Mouse (Mus musculus): ENCODE measurements around the gene Elmsan1. TPM values are rescaled to one million over a fixed set of nuclear protein-coding genes. Genes with fewer than 3 reads are reported as not detected.

The Elmsan1 gene
- total RNA-seq, 2 experiments from 2014 or later = 15.6 to 18.5 TPM

DNA sequence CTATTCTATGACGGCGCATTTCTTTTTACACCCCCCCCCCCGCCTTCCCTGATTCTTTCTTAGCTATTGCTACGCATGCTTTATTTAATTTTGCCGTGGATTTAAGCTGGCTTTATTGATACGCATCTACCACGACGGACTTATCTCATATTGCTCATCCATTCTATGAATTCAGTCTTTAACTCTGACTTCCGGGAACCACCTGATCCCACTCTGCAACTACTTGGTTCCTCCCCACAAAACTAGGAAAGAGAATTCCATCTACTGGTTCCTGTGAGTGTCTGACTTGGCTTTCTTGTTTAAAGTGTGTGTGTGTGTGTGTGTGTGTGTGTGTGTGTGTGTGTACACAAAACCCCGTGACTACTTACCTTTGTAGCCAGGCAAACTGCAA lies 70.1 kb downstream of the Elmsan1 start:
- no peak for DNase-seq

DNA sequence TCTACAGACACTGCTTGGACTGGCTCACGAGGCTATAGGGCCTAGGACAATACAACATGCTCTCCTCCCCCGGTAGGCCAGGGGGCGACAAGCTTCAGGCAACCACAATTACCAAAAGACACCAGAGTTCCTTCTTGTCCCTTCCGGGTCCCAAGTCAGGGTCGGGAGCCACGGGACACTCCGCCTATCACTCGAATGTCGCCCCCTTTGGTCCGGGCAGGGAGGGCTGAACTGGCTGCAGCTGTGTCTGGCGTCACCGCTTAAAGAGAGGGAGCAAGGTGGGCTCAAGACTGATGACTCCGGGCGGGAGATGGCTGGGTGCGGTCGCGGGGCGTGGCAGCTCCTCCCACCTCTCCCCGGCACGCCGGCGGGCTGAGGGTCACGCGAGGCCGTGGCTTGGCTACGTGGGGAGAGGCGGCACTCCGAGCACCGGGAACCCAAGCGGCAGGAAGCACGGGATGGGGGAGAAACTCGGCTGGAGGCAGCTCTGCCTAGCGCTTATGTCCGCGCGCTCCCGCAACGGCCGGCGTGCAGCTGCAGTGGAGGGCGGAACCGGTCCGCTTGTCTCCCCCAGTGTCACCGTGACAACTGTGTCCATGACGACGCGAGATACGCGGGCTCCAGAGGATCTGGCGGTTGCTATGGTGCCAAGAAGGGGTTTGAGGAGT lies 70.6 kb downstream of the Elmsan1 start, which contains the start of gene Pnma1:
TSS of gene Pnma1 (minus strand) at position 536 of the 668 bp plus-strand sequence.
- peak; percentile 67 for DNase-seq

DNA sequence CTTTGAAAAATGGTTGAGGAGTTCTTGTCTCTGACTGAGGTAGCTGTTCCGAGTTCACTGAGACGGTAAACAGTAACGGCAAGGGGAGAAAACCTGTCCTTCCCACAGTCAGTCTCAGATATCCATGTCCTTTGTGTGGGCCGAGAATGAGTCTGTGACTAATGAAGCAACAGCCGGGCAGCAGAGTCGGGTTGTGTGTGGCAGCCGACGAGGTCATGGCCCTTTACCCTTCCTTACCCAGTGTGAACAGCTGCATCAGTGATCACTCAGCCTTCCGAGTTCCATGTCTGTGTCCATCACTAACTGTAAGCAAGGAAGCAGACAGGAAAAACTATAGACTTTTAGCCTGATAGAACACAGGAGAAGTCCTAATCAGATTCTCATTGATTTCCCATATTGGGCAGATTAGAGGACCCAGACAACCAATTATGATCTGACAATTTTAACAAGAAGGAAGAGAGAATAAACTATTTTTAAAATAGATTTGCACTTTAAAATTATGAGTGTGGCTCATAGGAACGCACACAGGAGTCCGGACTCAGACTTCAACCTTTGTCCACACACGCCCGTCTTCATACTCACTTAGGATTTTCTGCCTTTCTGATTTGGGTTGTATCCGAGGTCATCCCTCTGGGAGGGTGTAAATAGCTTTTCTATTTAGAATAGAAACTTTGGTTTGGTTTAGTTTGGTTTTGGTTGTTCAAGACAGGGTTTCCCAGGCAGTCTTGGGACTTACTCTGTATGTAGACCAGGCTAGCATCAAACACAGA lies 76.2 kb downstream of the Elmsan1 start:
- no peak for DNase-seq

DNA sequence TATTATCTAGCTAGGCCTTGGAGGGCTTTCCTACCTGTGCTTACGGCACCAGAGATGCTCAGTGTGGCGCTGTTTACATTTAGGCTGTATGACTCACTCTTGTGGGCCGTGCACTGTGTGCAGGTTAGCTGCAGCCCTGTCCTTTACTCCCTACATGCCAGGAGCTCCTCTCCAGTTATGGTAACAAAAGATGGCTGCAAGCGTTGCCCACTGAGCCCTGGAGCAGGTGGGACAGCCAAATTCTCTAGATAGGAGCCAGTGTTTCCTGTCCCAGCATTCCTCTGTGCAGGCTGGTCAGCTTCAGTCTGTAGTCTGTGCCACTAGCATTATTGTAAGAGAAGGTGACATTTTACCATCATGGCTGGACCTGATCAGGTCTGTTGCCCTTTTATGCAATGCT lies 77.4 kb downstream of the Elmsan1 start:
- no peak for DNase-seq

DNA sequence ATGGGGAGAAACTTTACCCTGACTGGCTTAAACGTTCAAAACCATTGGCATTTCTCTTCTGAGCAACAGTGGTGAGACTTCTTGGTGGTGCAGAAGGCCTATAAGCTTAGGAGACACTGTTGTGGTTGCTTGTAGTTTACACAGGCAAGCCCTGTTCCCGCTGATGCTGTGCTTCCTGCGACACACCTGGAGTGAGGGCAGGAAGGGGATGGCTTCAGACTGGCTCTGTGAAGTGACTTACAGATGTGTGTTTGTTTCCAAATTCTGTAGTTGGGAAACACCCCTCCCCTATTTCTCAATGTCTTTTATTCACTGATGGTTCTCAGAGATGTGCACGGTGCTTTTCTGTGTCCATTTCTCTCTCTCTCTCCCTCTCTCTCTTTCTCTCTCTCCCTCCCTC lies 78.5 kb downstream of the Elmsan1 start:
- no peak for DNase-seq

DNA sequence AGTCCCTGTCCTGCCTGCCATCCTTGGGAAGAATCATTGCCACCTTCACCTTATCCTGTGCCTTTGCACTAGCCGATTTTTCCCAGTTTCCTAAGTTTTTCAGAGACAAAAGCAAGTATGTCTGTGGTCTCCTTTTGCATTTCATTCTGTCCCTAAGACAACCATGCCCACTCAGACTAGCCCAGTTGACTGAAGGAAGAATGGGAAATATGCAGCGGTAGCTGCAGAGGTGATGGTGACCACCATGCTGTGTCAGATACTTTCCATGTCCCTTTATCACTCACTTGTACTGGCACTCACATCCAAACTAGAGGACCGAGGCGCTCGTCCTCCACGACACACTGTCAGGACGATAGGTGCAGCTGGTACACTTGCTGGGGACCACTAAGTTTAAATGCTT lies 81.5 kb downstream of the Elmsan1 start:
- DNase-seq = no peak

DNA sequence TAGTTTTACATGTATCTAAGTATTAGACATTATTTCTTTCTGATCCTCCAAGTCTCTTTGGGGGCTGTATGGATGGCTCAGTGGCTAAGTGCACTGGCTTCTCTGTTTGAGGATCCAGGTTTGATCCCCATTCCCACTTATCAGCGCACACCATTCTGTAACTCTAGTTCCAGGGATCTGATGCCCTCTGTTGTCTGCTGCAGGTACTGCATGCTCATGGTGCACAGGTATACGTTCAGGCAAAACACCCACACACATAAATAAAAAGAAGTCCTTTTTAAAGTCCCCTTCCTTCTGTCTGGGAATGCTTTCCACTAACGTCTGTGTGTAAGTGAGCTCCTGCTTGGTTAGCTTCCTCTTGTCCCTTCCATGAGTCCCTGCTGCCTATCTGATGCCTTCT lies 86.4 kb downstream of the Elmsan1 start:
- DNase-seq = no peak

DNA sequence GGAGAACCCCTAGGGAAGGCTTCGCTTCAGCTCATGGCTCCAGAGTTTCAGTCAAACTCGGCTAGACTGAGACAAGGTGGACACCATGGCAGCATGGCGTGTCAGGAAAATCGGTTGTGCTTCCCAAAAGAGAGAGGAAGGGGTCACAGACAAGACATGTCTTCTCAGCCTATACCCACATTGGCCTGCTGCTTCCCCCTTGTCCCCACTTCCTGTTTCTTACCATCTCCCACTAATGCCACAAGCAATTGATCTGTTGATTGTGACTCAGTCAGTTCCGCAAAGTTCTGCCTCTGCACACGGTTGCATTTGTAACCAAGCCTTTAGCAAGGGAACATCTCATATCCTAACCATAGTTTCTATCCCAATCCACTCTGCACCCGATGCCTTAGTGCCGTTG lies 88.8 kb downstream of the Elmsan1 start:
- no peak for DNase-seq

DNA sequence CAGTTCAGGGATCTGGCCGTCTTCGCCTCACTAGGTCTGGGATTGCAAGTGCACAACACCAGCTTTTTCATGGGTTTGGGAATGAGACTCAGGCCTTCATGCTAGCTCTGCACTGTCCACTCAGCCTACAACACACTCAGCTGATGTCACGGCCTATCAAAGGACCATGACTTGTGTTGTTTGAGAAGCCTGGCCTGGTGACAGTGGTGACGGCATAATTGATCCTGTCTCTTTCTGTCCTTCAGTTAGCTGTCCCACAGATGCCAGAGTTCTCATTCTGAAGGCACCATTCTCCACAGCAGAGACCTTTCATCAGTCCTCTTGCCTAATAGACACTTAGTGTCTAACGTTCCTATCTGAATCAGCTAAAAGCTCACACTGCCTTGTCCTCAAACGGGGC lies 90.1 kb downstream of the Elmsan1 start:
- no peak for DNase-seq

DNA sequence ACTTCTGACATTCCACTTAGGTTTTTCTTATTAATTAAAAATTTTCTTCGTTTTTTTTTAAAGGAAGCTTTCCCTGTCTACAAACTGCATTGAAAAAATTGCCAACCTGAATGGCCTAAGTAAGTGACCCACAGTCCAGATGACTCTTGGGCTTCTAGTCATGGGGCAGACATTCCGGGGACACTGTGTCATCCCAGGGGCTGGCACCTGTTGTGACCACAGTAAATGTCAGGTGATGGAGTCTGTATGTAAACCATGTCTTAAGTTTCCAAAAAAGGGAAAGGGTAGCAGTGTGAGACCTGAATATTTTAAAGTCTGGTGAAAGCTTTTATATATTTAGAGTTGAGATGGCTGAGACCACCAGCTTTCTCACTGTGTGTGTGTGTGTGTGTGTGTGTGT lies 91.8 kb downstream of the Elmsan1 start:
- DNase-seq = no peak

DNA sequence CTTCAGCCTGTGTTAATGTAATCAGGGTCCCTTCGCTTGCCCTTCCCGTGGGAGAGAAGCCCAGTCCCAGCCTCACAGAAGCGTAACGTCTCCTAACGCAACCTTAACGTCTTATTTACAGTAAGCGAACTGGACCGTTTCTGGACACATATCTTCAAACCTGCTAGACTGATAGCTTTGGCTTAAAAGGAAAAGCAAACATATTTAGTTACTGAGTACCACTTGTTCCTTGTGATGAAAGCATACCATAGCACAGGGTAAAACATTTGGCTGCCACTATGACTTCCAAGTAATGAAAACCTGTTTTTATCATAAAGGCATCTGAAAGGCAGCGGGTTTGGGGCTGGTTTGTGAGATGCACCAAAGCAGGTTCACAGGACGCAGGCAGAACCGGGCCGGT lies 92.8 kb downstream of the Elmsan1 start:
- no peak for DNase-seq

DNA sequence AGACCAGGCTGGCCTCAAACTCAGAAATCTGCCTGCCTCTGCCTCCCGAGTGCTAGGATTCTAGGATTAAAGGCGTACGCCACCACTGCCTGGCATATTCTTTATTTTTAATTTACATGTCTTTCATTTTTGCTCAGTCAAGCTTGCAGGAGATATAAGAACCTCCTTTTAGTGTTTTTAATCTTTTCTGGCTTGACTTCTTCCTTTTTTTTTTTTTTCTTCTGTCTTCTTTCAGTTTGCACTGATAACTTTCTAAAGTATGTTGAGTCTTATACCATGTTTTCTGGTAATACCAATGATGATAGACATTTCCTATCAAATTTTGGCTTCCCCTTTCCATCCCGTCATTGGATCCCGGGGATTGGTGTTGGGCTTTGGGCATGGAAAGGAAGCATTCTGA lies 99.1 kb downstream of the Elmsan1 start:
- DNase-seq = no peak

DNA sequence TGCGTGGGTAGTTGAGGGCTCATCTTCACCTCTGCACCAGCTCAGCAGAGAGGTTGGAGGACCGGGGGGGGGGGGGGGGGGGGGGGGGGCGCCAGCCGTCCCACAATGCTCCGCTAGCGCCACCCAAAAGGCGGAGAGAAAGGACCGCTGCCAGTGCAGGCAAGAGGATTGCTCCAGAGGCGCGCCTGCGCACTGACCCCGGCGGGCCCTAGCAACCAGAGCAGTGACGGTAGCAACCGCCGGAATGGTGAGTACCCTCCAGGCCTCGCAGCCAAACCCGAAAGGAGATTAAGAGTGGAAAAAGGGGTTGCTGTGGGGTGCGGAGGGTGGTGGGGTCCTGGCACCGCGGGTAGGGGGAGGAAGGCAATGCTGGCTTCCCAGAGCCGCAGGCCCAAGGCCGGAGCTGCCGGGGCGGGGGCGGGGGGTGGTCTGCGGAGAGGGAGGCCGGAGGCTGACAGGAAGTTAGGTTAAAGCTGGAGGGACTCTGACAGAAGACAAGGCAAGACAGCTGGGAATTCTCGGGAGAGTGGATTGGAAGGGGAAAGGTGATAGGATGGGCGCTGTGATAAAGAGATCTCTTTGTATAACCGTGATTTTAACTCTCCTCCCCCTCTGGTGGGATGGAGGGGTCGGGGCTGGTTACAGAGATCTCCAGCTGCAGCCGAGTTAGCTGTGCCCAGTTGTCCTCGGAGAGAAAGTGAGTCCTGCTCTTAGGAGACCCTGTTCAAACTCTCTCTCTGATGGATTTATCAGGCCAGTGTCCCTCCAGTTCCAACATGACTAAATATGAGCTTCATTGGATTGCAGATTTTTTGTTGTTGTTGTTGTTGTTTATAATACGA lies 104.3 kb downstream of the Elmsan1 start, which contains the start of gene Dnal1:
TSS of gene Dnal1 (plus strand) at position 214 of the 842 bp plus-strand sequence.
- peak; percentile 89 for DNase-seq

DNA sequence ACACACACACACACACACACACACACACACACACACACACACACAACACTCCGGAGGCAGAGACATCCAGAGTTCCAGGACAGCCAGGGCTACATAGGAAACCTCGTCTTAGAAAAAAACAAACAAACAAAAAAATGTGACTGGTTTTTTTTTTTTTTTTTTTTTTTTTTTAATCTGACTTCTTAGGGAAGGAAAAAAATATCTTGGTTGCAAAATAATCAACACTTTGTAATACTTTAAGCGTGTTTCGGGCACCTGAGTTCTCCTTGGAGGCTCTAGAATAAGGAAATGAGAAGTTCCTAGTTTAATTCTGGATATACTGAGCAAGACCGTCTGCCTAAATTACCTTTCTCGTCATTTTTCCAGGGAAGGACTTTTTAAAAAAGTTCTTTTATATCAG lies 105.0 kb downstream of the Elmsan1 start:
- DNase-seq = no peak

DNA sequence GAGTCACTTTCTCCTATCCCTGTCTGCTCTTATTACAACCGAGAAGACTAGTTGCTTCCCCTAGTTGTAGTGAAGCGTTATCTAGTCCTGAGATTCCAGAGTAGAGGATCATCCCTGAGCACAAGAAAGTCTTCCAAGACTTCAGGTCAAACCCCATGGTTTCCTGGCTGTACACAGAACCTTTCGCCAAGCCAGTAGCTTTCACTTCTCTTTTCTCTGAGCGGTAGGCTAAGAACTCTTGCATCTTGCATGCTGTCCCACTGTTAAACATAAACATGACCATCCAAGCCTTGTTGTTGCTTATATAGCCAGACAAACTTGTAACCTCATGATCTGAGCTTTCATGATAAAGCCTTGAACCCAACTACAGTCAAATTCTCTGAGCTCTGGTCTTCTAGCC lies 107.9 kb downstream of the Elmsan1 start:
- DNase-seq = no peak

DNA sequence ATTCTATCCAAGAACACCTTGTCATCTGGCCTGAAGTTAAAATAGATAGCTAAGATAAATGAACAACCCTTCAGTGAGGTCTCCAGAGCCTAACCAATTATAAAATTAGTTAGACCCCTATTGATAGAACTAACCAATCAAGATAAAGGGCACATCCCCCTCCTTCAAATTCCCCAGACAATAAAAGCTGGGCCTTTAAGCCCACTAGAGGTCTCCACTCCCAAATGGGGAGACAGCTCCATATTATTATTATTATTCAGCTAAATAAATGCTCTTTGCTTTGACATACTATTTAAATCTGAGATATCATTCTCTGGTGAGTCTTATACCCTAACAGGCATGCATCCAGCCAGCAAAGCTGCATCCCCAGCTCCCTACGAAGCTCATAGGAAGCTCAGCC lies 108.8 kb downstream of the Elmsan1 start:
- DNase-seq = no peak

DNA sequence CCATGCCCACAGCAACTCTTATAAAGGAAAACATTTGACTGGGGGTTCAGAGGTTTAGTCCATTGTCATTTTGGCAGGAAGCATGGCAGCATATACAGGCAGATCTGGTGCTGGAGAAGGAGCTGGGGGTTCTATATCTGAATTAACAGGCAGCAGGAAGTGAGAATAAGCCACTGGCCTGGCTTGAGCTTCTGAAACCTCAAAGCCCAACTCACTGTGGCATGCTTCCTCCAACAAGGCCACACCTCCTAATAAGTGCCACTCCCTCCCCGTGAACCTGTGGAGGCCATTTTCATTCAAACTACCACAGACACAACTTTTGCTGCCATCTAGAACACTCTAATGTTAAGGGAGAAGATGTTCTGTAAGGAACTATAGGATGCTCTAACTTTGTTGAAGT lies 111.0 kb downstream of the Elmsan1 start:
- DNase-seq = no peak

DNA sequence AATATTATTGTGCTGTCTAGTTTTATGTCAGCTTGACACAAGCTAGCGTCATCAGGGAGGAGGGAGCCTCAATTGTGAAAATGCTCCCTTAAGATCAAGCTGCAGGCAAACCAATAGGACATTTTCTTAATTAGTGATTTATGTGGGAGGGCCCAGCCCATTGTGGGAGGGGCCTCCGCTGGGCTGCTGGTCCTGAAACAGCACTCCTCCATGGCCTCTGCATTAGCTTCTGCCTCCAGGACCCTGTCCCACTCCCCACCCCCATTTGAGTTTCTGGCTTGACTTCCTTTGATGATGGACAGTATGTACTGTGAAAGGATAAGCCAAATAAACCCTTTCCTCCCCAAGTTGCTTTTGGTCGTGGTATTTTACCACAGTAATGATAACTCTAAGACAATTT lies 111.7 kb downstream of the Elmsan1 start:
- no peak for DNase-seq

DNA sequence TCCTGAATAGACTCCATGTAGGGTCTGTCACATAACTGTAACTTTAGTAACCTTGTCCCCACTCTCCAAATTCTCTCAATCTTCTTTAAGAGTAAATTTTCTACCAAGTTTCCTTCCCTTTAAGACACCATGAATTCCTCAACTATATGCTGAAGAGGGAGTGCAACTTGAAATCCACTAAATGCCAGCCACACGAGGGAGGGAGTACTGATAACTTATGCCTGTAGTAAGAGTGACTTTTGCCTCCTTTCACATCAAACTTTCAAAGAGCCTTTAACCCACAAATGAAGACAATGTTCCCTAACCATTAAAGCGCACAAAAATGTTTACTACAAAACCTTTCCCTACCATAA lies 117.2 kb downstream of the Elmsan1 start:
- no peak for DNase-seq

DNA sequence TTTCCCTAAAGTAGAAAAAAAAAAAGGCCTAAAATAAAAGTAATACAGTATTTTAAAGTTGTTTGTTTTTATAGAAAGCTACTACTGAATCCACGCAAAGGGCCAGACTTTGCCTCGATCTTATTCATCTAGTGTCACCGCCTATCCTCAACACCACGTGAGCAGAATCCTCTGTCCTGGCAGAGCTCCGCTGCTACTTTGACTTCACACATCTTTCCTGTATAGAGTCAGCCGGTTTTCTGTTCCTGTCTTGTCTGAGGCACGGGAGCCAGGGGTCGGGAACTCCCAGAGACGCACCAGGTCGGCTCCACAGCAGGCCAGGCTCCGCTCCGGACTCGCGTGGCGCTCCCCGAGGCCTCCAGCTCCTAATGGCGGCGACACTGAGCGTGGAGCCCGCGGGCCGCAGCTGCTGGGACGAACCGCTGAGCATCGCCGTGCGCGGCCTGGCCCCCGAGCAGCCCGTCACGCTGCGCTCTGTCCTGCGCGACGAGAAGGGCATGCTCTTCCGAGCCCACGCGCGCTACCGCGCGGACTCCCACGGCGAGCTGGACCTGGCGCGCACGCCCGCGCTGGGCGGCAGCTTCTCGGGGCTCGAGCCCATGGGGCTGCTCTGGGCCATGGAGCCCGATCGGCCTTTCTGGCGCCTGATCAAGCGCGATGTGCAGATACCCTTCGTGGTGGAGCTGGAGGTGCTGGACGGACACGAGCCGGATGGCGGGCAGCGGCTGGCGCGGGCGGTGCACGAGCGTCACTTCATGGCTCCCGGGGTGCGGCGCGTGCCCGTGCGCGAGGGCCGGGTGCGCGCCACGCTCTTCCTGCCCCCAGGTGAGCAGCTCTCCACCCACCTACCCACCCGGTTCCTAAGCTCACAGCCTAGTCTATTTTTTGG lies 117.8 kb downstream of the Elmsan1 start, which contains the start of gene Acot6:
TSS of gene Acot6 (plus strand) at position 51 of the 889 bp plus-strand sequence.
- DNase-seq = peak; percentile 55

DNA sequence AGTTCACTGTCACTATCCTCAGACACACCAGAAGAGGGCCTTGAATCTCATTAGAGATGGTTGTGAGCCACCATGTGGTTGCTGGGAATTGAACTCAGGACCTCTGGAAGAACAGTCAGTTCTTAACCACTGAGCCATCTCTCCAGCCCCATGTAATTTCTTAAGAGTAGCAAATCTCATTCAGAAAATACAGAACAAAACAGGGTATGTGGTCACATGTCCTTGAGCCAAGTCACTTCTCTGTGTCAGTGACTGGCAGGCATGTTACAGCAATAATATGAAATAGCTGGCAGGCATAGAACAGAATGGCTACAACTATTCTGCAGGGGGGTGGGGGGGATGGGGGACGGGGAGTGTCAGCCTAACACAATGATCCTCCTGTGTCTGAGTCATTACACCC lies 118.6 kb downstream of the Elmsan1 start:
- DNase-seq = no peak

DNA sequence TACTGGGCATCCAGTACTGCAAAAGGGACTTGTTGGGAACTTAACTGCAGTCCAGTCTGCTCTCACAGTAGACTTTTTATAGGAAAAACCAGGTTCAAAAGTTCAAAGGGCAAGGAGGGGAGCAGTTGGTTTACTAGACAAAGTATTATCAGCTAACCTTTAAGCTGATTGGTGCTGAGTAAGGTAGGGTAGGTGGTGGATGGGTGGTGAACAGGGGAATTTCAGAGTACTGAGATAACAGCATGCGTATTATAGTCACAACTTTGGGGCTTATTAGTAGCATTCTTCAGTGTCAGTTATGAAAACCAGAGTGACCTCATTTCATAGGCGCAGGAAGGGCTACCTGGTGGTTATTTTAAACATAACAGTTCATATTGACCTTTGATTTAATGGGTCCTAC lies 119.1 kb downstream of the Elmsan1 start:
- DNase-seq = no peak
